Mouse (Mus musculus): ENCODE results near the gene Uap1. TPM values are rescaled to one million over a fixed set of nuclear protein-coding genes. Genes with fewer than 3 reads are reported as not detected.

The Uap1 gene
- total RNA-seq, 2 experiments from 2014 or later = 60.6 to 69.4 TPM

DNA sequence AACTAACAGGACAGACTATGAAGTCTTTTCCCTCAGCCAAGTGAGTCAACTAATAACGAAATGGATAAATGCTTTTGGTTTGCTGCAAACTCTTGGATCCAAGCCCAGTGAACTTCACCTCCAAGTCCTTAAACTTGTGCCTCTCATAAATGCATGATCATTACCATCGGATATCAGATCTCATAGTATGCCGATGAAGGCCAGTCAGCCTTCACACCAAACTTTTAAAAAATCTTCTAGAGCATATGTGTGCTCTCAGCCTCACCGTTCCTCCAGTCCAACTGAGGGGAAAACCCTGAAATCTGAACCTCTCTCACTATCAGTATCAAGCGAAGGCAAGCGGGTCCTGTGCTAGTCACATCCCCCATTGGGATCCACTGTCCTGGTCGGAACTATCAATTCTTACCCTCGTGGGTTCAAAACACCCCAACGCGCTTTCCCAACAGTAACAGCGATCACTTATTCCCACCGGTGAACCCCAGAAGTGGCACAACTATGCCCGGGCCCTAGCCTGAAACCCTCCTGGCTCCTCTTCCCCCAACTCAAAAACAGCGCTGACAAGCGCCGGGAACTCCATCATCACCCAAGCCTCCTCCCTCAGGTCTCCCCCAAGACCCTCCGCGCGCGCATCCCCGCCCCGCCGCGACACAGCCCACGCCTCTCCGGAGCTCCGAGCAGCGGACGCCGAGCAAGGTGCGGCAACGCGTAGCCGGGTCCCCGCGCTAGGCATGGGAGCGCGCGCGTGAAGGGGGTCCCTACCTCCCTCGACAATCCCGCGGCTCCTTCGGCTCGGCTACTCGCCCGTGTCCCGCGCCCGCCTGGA, 555 bp downstream of the Uap1 start:
- no peak for DNase-seq (ENCODE audit: low spot score in 2 of 2)

DNA sequence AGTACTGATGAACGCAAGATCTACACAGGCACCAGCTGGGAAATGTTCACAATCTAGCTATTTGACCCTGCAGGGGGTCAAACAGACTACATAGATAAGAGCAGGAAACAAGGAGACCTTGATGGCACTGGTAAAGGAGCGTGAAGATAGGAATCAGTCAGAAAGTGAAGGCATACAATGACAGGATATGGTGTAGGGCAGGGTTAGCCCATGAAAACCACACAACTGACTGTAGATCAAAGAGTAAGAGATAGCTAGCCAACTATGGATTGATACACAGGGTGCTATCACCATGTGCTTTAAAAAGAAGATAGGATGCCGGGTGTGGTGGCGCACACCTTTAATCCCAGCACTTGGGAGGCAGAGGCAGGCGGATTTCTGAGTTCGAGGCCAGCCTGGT, 7.0 kb downstream of the Uap1 start:
- no peak for DNase-seq (ENCODE audit: low spot score in 2 of 2)

DNA sequence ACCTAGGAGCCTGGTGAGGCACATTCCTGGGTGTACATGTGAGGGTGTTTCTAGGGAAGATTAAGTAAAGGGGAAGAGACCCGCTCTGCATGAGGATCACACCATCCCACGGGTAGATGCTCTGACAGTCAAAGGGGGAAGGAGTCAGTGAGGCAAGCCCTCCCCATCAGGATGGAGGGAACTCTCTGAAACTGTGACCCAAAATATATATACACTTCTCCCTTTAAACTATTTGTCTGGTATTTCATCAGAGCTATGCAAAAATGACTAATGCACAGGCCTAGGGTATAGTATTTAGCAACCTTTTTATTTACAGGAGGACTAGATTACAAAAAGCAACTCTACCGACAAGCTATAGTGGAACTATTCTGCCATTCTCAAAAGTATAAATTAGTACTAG, 9.8 kb downstream of the Uap1 start:
- no peak for DNase-seq (ENCODE audit: low spot score in 2 of 2)

- no peak for DNase-seq (ENCODE audit: low spot score in 2 of 2)
Measured at GRCm38 (mm10) chr1:170164053-170164614, 10.6 kb downstream of the Uap1 start.

DNA sequence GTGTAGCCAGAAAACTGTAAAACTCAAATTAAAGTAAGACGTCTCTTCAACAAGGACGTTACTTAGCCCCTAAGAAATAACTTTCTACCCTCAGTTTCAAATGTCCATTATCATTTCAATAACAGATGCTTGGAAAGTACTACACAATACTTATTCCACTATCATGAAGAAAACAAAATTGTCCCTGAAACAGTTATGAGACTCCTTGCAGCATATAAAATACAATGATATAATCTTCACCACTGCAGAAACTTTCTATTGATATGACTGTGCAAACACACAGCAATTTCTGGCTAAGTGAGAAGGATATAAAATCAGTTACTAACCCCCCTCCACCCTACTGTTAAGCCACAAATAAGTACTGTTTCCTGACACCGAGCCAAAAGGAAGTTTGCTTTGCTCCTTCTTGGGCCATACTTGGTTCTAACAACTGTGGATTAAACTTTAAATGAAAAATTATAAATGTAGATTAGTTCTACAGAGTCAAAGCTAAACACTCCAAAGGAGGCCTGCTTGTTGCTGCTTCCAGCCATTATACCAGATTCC, 11.3 kb downstream of the Uap1 start:
- no peak for DNase-seq (ENCODE audit: low spot score in 2 of 2)

GRCm38 (mm10) chr1:170161852-170162251, 12.9 kb downstream of the Uap1 start:
- no peak for DNase-seq (ENCODE audit: low spot score in 2 of 2)

DNA sequence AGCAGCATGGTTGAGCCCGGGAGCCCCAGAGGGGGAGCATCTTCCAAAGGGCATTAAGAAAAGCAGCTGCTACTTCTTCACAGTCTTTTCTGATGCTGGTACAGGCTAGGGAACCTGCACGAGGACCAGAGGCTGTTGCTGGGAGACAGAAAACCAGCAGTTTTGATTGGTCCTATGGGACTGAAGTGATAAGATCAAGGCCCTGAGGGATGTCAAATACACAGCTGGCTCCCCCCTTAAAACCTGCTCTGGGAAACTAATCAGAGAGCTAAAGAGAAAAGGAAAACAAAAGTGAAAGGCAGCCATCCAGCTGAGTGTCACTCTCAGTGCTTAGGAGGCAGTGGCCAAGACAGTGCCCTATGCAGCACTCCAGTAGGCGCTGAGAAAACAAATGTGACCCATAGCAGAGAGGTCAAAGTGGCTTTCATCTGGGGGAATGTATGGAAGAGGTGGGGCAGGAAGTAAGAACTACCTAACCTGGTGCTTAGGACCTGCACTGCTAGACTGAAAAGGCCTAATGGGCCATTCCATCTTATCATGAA, 14.3 kb downstream of the Uap1 start:
- DNase-seq (ENCODE audit: low spot score in 2 of 2) = no peak

DNA sequence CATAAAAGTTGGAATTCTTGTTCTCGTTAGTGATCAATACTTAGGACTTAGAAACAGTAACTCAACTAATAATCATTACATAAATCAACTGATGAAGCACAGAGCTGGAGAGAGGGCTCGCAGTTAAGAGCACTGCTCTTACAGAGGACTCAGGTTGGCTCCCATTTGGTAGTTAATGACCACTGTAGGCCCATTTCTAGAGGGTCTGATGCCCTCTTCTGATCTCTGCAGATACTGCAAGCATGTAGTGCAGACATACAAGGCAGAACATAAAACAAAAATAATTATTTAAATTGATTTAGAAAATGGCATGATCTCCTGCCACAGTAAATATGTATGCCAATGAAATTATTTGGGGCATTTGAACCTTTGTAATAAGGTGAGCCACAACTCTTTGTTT, 15.1 kb downstream of the Uap1 start:
- no peak for DNase-seq (ENCODE audit: low spot score in 2 of 2)

GRCm38 (mm10) chr1:170155761-170156160, 19.0 kb downstream of the Uap1 start:
- DNase-seq (ENCODE audit: low spot score in 2 of 2) = no peak

DNA sequence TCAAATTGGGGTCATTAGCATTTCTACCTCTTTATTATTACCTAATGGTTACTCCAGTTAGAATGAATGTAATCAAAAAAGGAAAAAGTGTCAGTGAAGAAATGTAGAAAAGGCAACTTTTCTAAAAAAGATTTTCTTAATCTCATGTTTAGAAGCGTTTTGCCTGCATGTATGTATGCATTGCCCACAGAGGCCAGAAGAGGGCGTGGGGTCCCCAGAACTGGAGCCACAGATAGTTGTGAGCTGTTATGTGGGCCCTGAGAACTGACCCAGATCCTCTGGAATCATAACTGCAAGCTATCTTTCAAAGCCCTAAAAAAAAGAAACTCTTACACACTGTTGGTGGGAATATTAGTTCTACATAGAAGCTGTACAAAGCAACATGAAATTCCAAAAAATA, 19.5 kb downstream of the Uap1 start:
- no peak for DNase-seq (ENCODE audit: low spot score in 2 of 2)

DNA sequence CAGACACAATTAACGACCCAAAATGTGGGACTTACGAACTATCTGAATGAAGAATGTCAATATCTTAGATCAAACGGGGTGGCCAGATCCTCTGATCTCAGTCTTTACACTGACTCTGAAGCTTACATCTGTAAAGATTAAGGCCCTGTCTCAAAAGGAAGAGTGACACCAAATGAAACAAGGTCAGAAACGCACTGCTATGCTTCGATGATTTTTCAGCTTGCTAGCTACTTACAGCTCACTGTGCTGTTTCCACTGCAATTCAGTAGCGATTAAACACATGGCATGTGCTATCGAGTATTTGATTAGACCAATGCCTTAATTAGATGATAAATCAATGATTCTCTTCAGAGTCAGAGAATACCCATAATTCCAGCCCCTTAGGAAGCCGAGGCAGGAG, 20.8 kb downstream of the Uap1 start:
- no peak for DNase-seq (ENCODE audit: low spot score in 2 of 2)

GRCm38 (mm10) chr1:170152552-170152951, 22.2 kb downstream of the Uap1 start:
- no peak for DNase-seq (ENCODE audit: low spot score in 2 of 2)

DNA sequence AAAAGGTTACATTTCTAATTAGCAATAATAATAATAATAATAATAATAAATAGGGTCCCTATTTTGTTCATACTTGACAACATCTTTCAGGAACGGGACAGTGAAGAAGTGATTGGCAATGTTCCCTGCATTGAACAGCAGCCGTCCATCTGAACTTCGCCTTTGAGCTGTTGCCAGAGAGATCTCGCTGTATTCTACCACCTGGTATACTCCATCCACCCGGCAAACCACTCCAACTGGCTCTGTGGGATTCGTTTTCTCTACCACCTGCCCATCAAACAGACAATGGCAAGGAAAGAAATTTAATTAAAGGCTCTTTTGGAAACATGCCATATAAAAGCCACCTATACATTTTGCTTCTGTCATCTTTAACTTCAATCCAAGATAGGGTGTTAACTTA, 23.9 kb downstream of the Uap1 start:
- DNase-seq (ENCODE audit: low spot score in 2 of 2) = no peak

DNA sequence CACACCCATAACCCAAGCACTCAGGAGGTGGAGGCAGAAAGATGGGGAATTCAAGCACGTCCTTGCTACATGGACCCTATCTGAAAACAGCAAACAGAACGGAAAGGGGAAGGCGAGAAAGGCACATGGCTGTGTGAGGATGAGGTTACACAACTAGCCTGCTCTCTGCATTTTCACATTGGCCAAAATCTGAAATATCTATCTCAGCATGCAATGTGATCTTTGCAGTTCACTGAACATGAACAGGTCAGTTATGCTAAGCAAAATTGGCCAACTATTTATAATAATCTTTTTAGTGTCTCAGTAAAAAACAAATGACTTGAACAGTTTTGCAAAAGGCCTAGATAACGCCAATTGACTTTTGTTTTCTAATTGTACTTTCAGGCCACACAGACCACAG, 25.0 kb downstream of the Uap1 start:
- no peak for DNase-seq (ENCODE audit: low spot score in 2 of 2)

GRCm38 (mm10) chr1:170148536-170148935, 26.2 kb downstream of the Uap1 start:
- no peak for DNase-seq (ENCODE audit: low spot score in 2 of 2)

GRCm38 (mm10) chr1:170147651-170148448, 26.9 kb downstream of the Uap1 start:
- DNase-seq (ENCODE audit: low spot score in 2 of 2) = no peak

- DNase-seq (ENCODE audit: low spot score in 2 of 2) = no peak
Measured at GRCm38 (mm10) chr1:170145606-170146005, 29.2 kb downstream of the Uap1 start.

DNA sequence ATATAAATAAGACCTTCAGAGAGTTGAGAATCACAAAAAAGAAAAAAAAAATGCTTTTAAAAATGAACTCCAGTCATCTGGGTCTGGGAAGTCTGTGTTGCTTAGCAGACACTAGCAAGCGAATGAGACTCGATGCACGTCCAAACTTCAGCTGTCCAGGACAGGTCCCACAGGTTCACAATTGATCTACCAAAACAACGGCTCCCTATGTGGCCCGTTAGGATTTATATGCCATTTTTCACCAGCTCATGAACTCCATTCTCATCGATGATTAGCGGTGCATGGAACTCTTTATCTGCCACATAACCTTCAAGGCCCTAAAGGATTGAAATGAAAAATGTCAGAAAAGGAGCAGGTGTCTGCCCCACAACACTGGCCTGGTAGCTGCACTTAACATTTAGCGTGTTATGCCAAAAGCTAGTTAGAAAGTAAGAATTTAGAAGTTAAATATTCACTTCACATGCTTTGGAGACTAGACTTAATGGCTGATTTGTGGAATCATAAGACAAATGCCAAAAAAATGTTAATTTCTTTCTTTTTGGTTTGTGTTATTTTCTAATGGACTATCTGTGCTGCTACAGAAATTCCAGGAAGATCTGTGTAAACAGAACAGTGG, 32.4 kb downstream of the Uap1 start:
- no peak for DNase-seq (ENCODE audit: low spot score in 2 of 2)

GRCm38 (mm10) chr1:170141626-170142025, 33.1 kb downstream of the Uap1 start:
- no peak for DNase-seq (ENCODE audit: low spot score in 2 of 2)

DNA sequence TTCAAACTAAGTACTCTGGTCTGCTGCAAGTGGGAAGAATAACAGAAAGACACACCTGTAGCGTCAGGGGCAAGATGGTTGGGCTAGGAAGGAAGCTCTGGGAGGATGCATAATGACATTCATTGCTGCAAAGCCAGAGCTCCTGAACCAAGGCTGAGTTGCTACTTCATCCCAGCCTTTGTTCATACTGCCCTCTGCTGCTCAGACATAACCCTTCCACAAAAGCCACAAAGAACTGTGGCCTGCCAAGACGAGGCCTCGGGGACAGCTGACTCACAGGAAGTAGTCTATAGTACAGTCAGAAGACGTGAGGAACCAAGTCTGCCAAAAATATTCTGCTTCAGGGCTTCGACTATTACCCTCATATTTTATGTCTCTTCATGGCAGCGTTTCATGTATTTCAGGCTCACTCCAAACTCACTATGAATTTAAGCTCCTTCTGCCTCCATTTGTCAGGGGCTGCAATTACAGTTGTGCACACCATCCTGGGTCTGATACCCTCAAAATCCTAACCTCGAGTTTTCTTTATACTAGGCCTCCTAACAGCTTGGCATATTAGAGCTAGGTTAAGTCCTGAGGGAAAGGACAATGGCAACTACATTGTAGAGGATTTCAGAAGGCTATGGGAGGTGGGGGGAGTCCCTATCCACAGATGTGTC, 38.3 kb downstream of the Uap1 start:
- DNase-seq (ENCODE audit: low spot score in 2 of 2) = peak; percentile 58 to 73

- no peak for DNase-seq (ENCODE audit: low spot score in 2 of 2)
Measured at GRCm38 (mm10) chr1:170134264-170134663, 40.5 kb downstream of the Uap1 start.
